16 mouse cellular contexts compared by ENCODE assay signal in genomic region chr2:24692371-24692770, GRCm38 (mm10).
"Had no signal": no experiment of that assay in that cellular context is flagged by ENCODE, and none has a peak within 500 bp of the region (broad histone marks: within the 10 kb centered on the region; RNA-seq: fewer than 3 reads in every experiment).

No protein-coding gene starts in this region.

- H3K27me3 ChIP-seq: limb, embryonic 12.5 days; liver, embryonic 13.5 days; lung, embryonic 15.5 days; midbrain, embryonic 12.5 days; stomach, embryonic 15.5 days had no signal

- H3K36me3 ChIP-seq: limb, embryonic 12.5 days; liver, embryonic 13.5 days; lung, embryonic 15.5 days; stomach, embryonic 15.5 days had no signal

- H3K4me1 ChIP-seq: limb, embryonic 12.5 days; liver, embryonic 13.5 days; lung, embryonic 15.5 days; megakaryocyte, embryonic 14.5 days; midbrain, embryonic 12.5 days; stomach, embryonic 15.5 days had no signal

- ATAC-seq: intestine, embryonic 16.5 days; liver, postnatal 0 days had no signal

- H3K9ac ChIP-seq: limb, embryonic 12.5 days; liver, embryonic 13.5 days; liver, postnatal 0 days; lung, embryonic 15.5 days; midbrain, embryonic 12.5 days; stomach, embryonic 15.5 days had no signal

- H3K4me2 ChIP-seq: limb, embryonic 12.5 days; liver, embryonic 13.5 days; lung, embryonic 15.5 days; midbrain, embryonic 12.5 days; stomach, embryonic 15.5 days had no signal

- H3K4me3 ChIP-seq: limb, embryonic 12.5 days; liver, embryonic 13.5 days; lung, embryonic 15.5 days; megakaryocyte, embryonic 14.5 days; midbrain, embryonic 12.5 days; stomach, embryonic 15.5 days had no signal

- H3K27ac ChIP-seq: limb, embryonic 12.5 days; liver, embryonic 13.5 days; lung, embryonic 15.5 days; macrophage; midbrain, embryonic 12.5 days; stomach, embryonic 15.5 days had no signal

- DNase-seq: kidney, adult 8-10 months; kidney, postnatal 25 days; liver; liver, embryonic 13.5 days; liver, postnatal 0 days; lung, postnatal 14 days; right cerebral cortex, postnatal 14 days; thymus, adult 18-20 months; thymus, postnatal 14 days had no signal

- H3K9me3 ChIP-seq: limb, embryonic 12.5 days; liver, embryonic 13.5 days; lung, embryonic 15.5 days; megakaryocyte, embryonic 14.5 days; midbrain, embryonic 12.5 days; stomach, embryonic 15.5 days had no signal
